Mouse (Mus musculus) ovary, adult 10 weeks (tissue): ENCODE measurements around the gene Vmn1r40. TPM values are rescaled to one million over a fixed set of nuclear protein-coding genes. Genes with fewer than 3 reads are reported as not detected.

Experiments used
- polyA plus RNA-seq: library from polyadenylated mRNA; stranded (reverse); fragments of 350-450 nt; fragmentation: Illumina TruSeq; extraction: RNeasy Lipid Tissue Mini Kit (QIAGEN cat#74804); gene quantifications from one replicate; pipeline ENCODE4 v1.2.3, GENCODE M21; 2014

Vmn1r40 gene
- not detected for polyA plus RNA-seq

GRCm38 (mm10) chr6:89707240-89707639, at the start of gene Vmn1r40:
Gene Vmn1r40 (plus strand): TSS chr6:89707540.

GRCm38 (mm10) chr6:89740466-89740865, 33.1 kb downstream of the Vmn1r40 start, which contains the start of gene Vmn1r41:
Gene Vmn1r41 (plus strand): TSS chr6:89740766.

Other genes starting within 250 kb of the Vmn1r40 start
- 1.0 TPM for gene Chchd6, start 111.9 kb upstream of the Vmn1r40 start, polyA plus RNA-seq
- gene Txnrd3, start 63.6 kb upstream of the Vmn1r40 start, polyA plus RNA-seq, result 14.8 TPM
- not detected for gene Vmn1r41, start 33.2 kb downstream of the Vmn1r40 start, polyA plus RNA-seq
- gene Vmn1r42, start 168.9 kb downstream of the Vmn1r40 start, polyA plus RNA-seq, result not detected
- not detected for gene Vmn1r43, start 168.9 kb downstream of the Vmn1r40 start, polyA plus RNA-seq
- not detected for gene Vmn1r44, start 176.1 kb downstream of the Vmn1r40 start, polyA plus RNA-seq
- not detected for gene Vmn1r45, start 233.1 kb downstream of the Vmn1r40 start, polyA plus RNA-seq